Mouse (Mus musculus): ENCODE measurements around the gene Tmem211. TPM values are rescaled to one million over a fixed set of nuclear protein-coding genes. Genes with fewer than 3 reads are reported as not detected.

Gene Tmem211
- total RNA-seq, 2 experiments from 2014 or later: not detected

GRCm38 (mm10) chr5:113210314-113210713, 16.4 kb upstream of the Tmem211 start:
- DNase-seq: peak in 1 of 2 experiments; percentile 33
- intact Hi-C loops (cut with DNase I): loop anchor here (2.0 kb wide), 1 partner anchor 14 kb away; no protein-coding TSS in a partner anchor

DNA sequence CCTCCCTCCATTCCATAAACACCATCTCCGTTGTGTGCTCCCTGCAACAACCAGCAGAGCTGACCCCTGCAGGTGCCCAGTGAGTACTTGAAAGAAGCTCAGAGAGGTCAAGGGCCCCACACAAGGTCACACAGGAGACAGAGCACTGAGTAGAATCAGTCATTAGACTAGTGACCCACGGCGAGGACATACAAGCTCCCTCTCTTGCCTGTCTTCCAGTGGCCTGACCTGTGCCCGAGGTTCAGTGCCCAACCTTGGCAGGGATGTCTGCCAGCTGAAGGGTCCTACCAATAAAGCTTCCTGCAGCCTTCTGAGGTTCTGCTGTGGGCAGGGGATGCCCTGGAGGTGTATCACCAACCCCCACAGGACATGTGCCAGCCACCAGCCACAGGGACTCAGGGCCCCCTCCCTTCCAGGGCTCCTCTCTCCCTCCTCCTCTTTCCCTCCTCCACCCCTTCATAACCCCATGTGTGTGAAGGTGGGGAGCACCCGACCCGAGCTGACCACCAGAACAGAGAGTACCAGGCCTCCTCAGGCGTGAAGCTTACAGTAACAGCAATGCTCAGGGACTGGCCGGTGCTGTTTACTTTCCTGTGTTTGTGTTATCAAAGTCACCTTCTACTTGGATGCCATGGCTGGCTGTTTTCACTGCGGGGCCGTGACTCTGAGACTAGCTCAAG, 14.4 kb upstream of the Tmem211 start:
- intact Hi-C loops (cut with DNase I): no loop called here
- DNase-seq: no peak

GRCm38 (mm10) chr5:113214041-113214440, 12.7 kb upstream of the Tmem211 start:
- no peak for DNase-seq
- intact Hi-C loops (cut with DNase I): no loop called here

- intact Hi-C loops (cut with DNase I): no loop called here
- DNase-seq: peak; percentile 56 to 57
Measured at GRCm38 (mm10) chr5:113214455-113214854, 12.3 kb upstream of the Tmem211 start.

- intact Hi-C loops (cut with DNase I): no loop called here
Measured at GRCm38 (mm10) chr5:113215610-113216011, 11.1 kb upstream of the Tmem211 start.

GRCm38 (mm10) chr5:113216328-113216960, 10.3 kb upstream of the Tmem211 start:
- intact Hi-C loops (cut with DNase I): no loop called here
- DNase-seq: no peak

More at GRCm38 (mm10) chr5:113215610-113216011, 11.1 kb upstream of the Tmem211 start:
- no peak for DNase-seq

- intact Hi-C loops (cut with DNase I): no loop called here
- DNase-seq: no peak
Measured at GRCm38 (mm10) chr5:113217076-113217475, 9.6 kb upstream of the Tmem211 start.

DNA sequence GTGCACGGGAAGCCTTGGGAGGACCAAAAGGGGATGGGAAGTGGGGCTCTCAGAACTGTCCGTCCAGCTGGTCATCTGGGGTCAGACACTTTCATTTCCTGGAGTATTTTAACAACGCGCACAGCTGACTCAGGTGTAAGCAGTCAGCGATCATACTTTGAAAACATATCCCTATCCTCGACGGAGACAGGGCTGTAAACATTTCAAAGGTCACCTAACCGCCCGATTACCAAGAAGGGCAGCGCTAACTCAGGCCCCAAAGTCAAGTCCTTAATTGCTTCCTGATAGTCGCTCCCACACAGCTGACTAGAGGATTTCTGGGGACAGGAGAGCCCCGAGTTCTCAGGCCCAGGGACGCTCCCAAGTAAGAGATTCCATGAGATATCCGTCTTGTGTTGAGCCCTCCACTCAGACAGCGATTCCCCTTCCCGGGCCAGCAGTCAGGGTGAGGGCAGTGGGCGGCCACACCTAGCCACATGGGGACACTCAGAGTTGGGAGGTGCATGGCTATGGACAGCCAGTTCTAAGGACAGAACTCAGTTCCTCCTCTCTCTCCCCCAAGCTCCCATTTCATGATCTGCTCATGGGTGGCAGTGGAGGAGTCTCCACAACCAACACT, 8.0 kb upstream of the Tmem211 start:
- DNase-seq: no peak
- intact Hi-C loops (cut with DNase I): no loop called here

- no peak for DNase-seq
- intact Hi-C loops (cut with DNase I): no loop called here
Measured at GRCm38 (mm10) chr5:113219450-113219849, 7.3 kb upstream of the Tmem211 start.

DNA sequence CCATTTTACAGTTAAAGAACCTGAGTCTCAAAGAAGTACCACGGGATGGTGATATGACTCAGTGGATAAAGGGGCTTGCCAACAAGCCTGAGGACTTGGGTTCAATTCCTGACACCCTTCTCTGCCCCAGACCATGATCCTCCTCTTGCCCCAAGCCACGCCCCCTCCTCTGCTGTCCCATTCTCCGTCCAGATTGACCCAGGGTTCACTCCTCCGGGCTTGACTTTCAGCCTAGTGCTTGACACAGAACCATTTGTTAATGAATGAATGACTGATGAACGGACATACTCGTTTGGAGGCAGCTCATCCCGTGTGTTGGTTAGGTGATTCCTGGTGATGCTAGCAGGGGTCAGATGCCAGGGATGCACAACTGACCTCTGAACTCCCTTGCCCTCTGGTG, 6.8 kb upstream of the Tmem211 start:
- intact Hi-C loops (cut with DNase I): loop anchor here (2.0 kb wide), 1 partner anchor 21 kb away; no protein-coding TSS in a partner anchor
- no peak for DNase-seq

- peak; percentile 44 to 58 for DNase-seq
- intact Hi-C loops (cut with DNase I): loop anchor here (1.0 to 2.0 kb wide), 3 partner anchors 12 to 40 kb away; no protein-coding TSS in a partner anchor
Measured at GRCm38 (mm10) chr5:113220383-113221146, 6.1 kb upstream of the Tmem211 start.

DNA sequence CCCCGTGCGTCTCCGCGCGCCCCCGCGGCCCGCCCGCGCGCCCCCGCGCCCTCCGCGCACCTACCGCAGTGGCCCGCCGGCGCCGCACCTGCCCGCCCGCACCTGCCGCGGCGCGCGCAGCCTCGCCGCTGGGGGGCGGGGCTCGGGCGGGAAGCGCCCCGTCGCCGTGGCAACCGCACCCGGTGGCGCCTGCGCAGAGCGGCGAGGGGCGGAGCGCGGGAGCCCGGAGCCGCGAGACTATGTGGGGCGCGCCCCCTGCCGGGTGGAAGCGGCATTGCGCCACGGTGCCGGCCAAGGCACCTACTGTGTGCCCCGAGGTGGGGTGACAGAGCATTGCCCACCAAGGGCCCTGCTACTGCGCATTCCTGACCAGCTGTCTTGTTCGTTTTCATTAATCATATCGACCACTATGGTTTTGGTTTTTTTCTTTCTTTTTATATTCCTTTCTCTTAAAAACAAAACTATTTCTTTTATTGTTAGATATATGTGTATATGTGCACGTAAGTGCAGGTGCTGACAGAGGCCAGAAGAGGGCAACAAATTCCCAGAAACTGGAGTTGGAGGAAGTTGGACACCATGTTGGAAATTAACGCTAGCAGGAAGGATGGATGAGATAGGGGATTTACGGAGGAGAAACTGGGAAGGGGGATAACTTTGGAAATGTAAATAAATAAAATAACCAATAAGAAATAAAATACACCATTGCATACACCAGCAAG, 5.4 kb upstream of the Tmem211 start, which contains the start of gene 2900026A02Rik:
Gene 2900026A02Rik (minus strand): TSS at position 90 of the 719 bp plus-strand sequence.
- intact Hi-C loops (cut with DNase I): loop anchor here (1.0 to 2.0 kb wide), 3 partner anchors 13 to 41 kb away; no protein-coding TSS in a partner anchor

DNA sequence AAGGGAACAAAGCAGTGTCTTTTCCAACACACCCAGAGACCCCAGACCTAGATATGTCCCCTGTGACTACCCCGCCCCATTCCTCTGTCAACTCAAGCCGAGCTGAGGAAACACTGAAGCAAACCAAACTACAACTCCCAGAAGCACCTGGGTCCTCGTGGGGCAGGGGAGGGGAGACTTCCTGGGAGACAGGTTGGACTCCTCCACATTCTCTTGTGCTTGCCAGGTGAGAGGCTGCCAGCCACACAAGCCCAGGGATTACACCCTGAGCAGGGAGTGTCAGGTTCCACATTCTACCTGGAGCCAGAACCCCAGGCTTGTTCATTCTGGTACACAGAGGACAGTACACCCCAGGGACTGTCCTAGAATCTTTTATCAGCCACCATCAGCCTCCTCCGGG, 2.8 kb upstream of the Tmem211 start:
- DNase-seq: no peak
- intact Hi-C loops (cut with DNase I): no loop called here

More for the DNA sequence above, 5.4 kb upstream of the Tmem211 start, which contains the start of gene 2900026A02Rik:
- DNase-seq: peak; percentile 82 to 85

DNA sequence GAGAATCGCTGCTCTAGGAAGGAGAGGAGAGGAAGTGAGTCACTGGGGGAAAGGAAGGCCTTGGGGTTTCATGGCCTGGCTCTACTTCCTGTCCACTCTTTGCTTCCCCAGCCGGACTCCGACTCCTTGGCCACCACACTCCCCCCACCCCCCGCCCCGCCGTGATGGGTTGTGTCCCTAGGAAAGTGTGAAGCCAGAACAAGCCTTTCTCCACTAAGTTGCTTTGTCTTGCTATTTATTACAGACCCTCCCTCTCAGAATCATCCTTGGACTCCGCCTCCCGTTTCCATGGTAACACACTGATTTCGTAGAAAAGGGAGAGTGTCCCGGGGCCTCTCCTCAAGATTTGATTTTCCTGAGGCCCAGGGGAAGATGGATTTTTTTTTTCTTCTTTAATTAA, 1.4 kb upstream of the Tmem211 start:
- DNase-seq: peak in 1 of 2 experiments; percentile 55
- intact Hi-C loops (cut with DNase I): no loop called here

DNA sequence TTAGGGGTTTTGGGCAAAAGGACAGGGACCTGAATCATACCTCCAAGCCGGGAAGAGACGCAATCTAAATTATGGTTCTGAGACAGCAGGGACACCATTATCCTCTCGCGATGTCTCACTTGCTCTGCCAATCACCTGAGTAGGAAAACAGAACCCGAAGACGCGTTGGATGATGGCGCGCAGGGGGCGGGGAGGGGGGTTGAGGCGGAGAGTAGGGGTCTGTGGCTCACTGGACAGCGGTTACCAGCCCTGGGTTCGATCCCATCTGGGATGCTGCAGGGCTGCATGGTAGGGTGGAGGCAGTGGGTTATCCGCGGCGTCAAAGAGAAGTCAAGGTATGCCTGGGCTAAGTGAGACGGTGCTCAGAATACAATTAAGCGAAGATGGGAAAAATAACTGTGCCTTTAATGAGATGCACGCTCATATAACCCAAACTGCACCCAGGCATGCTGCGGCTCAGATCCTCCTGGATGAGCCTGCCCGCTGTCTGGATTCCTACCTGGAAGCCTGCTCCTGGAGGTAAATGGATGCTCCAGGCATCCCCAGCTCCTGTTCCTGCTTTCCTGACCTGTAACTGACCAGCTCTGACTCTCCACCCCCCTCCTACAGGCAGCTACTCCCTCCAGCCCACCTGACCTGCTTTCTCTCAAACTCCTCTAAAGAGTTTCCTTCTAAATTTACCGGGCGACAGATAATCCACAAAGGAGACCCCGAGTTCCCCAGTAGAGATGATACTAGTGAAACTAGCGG, 848 bp upstream of the Tmem211 start:
- no peak for DNase-seq
- intact Hi-C loops (cut with DNase I): loop anchor here (1.0 kb wide), 3 partner anchors 46 to 127 kb away; no protein-coding TSS in a partner anchor

- intact Hi-C loops (cut with DNase I): no loop called here
- no peak for DNase-seq
Measured at GRCm38 (mm10) chr5:113230196-113230595, 3.5 kb downstream of the Tmem211 start.

DNA sequence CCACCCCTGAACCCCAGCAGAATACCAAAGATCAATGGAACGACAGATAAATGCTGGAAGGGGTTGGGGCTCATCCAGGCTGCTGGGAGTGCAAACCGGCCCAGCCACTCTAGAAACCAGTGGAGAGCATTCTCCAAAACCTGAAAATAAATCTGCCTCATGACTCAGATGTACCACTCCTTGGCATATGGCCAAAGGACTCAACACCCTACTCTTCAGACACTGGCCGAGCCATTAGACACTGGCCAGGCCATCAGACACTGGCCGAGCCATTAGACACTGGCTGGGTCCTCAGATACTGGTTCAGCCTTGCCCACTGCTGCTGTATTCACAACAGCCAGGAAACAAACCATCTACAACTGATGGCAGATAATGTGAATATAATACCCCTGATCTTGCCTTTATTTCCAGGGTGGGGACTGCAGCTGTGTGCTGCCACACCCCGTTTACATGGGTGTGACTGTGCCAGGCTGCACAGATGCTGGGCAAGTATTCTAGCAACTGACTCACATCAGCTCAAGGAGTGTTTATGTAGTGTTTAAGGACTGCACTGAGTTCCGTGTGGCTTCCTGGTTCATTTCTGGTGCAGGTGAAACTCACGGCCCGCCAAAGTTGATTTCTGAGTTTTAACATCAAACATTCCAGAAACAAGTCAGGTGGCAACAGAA, 22.7 kb downstream of the Tmem211 start:
- DNase-seq: no peak
- intact Hi-C loops (cut with DNase I): no loop called here

DNA sequence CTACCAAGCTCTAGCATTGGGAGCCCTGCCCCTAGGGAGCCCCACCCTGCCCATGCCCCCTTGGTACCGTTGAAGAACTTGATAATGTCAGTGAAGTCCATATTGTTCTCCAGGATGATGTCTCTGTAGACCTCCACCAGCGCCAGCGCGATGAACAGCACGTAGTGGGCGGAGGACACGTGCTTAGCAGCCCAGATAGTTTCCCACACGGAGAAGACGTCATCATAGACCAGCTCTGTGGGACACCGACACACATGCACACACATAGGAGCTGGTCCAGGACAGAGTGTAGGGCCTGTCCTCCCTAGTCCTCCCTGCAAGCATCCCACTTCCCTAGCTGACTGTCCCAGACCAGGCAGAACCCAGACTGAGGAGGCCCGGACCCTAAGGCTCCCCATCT, 24.1 kb downstream of the Tmem211 start:
- intact Hi-C loops (cut with DNase I): no loop called here
- DNase-seq: no peak

GRCm38 (mm10) chr5:113265637-113266036, 38.9 kb downstream of the Tmem211 start:
- DNase-seq: no peak
- intact Hi-C loops (cut with DNase I): no loop called here
